Mouse (Mus musculus): ENCODE data around the gene Rpusd3.

Rpusd3 gene

GRCm38 (mm10) chr6:113419199-113419587, at the start of gene Rpusd3:
Gene Rpusd3 (minus strand): TSS chr6:113419340.
- DNase-seq (ENCODE audit: low spot score in 2 of 2): peak; percentile 92 to 98

DNA sequence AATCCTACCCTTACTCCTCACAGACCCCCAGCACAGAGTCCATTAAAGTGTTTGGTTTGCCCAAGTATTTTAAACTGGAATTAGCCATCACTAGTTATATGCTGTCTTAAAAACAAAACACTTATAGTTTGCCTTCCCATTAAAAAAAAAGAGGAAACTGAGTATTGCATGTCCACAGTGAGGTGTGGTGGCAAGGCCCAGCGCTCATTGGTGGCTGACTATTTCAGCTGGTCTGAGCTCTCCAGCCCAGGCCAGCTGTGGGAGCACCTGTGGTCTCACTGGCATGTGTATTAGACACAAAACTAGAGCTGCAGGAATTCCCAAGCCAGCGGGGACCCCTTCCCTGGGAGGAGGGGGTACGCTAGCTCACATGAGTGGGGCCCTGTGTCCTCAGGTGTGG, 49.4 kb upstream of the Rpusd3 start:
- DNase-seq (ENCODE audit: low spot score in 2 of 2): no peak

DNA sequence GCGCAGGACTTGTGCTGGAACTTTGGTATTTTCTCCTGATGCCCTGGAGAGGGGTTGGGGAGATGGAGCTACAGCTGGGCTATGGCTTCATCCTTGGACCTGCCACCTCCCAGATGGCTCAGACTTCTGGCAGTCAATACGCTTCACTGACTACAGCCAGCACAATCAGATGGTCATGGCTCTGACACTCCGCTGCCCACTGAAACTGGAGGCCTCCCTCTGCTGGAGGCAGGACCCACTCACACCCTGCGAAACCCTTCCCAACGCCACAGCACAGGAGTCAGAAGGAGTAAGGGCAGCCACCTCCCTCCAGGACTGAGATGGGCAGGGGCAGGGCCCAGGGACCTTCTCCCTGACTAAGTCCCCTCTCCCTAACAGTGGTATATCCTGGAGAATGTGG, 46.5 kb upstream of the Rpusd3 start:
- no peak for DNase-seq (ENCODE audit: low spot score in 2 of 2)

DNA sequence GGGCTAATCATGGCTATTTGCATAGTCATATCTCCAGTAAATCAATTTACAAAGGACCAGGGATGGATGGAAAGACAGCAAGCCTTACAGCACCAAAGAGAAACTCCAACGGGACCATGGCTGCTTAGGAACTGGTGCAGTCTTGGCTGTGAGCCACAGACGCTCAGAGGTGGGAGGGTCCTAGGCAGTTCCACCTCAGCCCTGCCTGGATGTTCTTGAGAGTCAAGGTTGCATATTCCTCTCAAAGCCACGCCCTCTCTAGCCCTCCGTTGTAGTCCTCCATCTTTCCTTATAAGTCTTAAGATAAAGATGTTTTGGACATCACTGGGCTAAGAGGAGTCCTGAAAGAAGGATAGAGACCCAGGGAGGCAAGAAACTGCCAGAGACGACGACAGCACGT, 44.9 kb upstream of the Rpusd3 start:
- no peak for DNase-seq (ENCODE audit: low spot score in 2 of 2)

- no peak for DNase-seq (ENCODE audit: low spot score in 2 of 2)
Measured at GRCm38 (mm10) chr6:113458635-113459034, 39.5 kb upstream of the Rpusd3 start.

GRCm38 (mm10) chr6:113457952-113458534, 38.9 kb upstream of the Rpusd3 start, which contains the start of gene Il17re:
Gene Il17re (plus strand): TSS chr6:113458484.
- no peak for DNase-seq (ENCODE audit: low spot score in 2 of 2)

- DNase-seq (ENCODE audit: low spot score in 2 of 2): no peak
Measured at GRCm38 (mm10) chr6:113455007-113455406, 35.9 kb upstream of the Rpusd3 start.

- no peak for DNase-seq (ENCODE audit: low spot score in 2 of 2)
Measured at GRCm38 (mm10) chr6:113451839-113452238, 32.7 kb upstream of the Rpusd3 start.

DNA sequence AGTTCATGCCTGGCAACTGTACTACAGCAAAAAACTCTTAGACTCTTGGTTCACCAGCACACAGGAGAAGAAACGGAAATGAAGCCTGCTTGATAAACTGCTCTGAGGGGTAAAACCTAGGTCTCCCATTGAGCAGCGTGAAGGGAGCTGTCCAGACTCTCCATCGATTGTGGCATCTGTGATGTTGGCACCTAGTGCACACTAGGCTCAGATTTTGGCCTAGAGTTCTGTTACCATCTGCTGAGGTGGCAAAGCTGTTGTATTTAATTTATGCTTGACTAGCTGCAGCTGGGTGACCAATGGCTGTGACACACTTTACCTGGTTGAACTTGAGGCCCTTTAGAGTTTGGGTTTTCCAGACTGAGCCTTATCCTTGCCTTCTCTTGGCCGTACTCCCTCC, 28.5 kb upstream of the Rpusd3 start:
- DNase-seq (ENCODE audit: low spot score in 2 of 2): no peak

DNA sequence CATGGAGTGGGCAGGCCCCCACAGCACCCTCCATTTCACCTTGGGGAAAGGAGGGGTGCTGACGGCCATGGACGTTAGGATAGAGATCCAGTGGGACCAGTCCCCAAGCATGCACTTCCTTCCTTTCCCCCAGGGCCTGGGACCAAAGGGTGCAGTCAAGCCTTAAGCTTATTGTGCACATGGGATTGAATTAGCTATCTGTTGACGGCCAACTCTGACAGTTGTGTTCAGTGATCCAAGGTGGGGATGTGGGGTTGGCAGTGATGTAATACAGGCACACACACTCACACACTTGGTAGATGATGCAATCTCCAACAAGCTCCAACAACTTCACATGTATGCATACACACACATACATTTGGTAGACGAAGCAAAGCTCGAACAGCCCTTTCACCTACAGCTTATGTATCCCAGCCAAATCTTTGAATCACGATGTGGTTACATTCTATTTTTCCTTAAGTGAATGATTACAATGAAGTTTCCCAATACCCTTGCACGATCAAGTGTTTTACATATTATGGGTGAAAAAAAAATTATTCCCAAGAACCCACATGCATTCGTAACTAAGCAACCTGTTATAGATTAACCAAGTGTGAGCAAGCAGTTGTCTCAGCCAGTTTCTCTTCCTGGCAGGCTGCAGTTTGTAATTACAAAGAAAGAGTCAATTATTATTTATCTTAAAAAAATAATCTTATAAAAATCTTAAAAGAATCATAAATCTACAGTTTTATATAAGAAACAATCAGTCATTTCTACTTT, 25.2 kb upstream of the Rpusd3 start:
- DNase-seq (ENCODE audit: low spot score in 2 of 2): no peak

- DNase-seq (ENCODE audit: low spot score in 2 of 2): no peak
Measured at GRCm38 (mm10) chr6:113443091-113443490, 24.0 kb upstream of the Rpusd3 start.

DNA sequence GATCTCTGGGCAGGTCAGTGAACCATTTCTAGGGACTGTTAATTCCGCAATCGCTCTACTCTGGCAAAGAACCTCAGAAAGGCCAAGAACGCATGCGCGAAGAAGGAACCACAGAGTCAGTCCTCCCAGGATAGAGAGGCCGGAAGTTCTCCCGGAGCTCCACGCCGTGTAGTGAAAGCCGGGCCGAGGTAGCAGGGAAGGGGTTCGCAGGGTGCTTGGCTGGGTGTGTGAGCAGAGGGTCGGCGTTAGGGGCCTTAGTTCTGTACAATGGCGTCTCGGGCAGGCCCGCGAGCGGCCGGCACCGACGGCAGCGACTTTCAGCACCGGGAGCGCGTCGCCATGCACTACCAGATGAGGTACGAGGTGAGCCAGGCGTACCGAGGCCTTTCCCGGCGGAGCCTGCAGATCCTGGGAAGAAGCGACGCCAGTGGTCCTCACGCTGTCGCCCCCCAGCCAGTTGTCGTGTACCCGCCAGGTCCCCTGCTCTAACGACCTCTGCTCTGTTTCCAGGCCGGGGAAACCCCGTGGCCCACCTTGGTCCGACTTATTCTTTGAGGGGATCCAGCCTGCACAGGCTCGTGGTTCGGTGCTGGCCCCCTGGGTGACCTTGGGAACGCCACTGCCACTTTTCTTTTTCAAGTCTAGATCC, 23.4 kb upstream of the Rpusd3 start, which contains the start of gene Jagn1:
Gene Jagn1 (plus strand): TSS at position 128 of the 649 bp plus-strand sequence.
- DNase-seq (ENCODE audit: low spot score in 2 of 2): peak; percentile 78 to 80

DNA sequence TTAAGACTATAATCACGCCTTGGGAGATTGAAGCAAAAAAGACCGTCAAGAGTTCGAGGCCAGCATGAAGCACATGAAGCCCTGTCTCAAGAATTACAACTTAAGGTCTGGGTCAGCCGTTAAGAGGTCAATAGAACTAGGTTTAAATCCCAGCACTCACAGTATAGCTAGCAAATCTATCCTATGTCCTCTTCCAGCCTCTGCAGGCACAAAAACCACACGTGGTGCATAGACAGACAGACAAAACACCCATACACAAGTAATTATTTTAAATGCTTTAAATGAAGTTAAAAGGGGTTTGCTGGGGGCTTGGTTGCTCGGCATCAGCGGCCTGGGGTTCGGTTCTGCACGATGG, 22.9 kb upstream of the Rpusd3 start:
- no peak for DNase-seq (ENCODE audit: low spot score in 2 of 2)

DNA sequence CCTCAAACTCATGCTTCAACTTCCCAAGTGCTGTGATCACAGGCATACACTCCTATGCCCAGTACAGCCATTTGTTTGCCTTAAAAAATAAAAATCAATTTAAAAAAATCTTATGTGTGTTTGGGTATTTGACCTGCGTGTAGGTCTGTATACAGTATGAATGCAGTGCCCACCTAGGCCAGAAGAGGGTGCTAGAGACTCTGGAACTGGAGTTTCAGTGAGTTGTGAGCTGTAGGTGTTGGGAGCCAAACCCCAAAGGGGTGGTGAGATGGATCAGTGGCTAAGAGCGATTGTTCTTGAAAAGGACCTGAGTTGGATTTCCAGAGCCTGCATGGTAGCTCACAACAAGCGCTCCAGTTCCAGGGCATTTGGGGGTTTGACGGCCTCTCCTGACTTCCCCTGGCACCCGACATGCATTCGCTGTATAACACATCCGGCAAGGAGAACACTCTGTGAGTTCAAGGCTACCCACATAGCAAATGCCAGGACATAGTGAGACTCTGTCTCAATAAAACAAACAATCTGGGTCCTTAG, 22.1 kb upstream of the Rpusd3 start:
- DNase-seq (ENCODE audit: low spot score in 2 of 2): peak in 1 of 2 experiments; percentile 56

- no peak for DNase-seq (ENCODE audit: low spot score in 2 of 2)
Measured at GRCm38 (mm10) chr6:113440686-113441085, 21.5 kb upstream of the Rpusd3 start.

GRCm38 (mm10) chr6:113438721-113439430, 19.7 kb upstream of the Rpusd3 start:
- DNase-seq (ENCODE audit: low spot score in 2 of 2): no peak

- no peak for DNase-seq (ENCODE audit: low spot score in 2 of 2)
Measured at GRCm38 (mm10) chr6:113437135-113437534, 18.0 kb upstream of the Rpusd3 start.

DNA sequence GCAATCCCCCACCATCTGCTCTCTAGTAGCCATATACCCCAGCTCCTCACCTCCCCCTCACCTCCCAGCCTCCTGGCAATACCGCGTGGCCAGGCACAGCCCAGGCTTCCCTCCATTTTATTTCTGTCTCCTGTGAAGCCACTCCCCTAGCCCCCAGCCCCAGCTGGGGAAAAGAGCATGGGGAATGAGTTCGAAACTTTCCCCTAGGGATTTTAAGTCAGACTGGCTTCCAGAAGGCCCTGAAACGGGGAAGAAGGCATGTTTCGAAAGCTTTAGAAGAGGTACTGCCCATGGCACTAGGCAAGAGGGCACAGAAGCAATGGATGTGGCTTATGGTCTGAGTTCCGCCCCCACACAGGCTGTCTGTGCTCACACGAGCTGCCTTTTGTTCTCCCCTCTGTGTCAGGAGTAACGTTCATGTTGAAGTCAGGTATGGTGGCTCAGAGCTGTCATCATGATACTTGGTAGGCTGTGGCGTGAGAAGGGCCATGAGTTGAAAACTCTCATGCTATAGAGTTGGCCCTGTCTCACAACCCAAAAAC, 16.6 kb upstream of the Rpusd3 start, which contains the start of gene Cidec:
Gene Cidec (minus strand): TSS at position 97 of the 542 bp plus-strand sequence.
- DNase-seq (ENCODE audit: low spot score in 2 of 2): no peak

- DNase-seq (ENCODE audit: low spot score in 2 of 2): no peak
Measured at GRCm38 (mm10) chr6:113434691-113435090, 15.6 kb upstream of the Rpusd3 start.

DNA sequence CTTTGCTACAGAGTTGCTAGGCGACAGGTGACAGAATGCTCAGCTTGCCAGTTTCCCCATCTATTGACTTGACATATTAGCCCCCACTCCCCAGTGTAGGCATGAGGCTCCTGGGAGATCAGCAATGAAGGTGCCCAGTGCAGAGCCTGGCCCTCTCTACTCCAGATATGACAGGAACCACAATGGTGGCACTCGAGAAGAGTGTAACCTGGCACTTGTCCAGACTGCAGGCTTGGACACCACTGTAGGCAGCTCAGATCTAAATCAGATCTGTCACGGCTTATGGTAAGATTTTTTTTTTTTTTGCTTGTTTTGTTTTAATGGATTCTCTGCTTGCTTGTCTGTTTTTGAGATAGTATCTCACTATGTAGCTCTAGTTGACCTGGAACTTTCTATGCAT, 14.5 kb upstream of the Rpusd3 start:
- no peak for DNase-seq (ENCODE audit: low spot score in 2 of 2)

GRCm38 (mm10) chr6:113431801-113432200, 12.7 kb upstream of the Rpusd3 start:
- DNase-seq (ENCODE audit: low spot score in 2 of 2): no peak

GRCm38 (mm10) chr6:113430846-113431245, 11.7 kb upstream of the Rpusd3 start:
- no peak for DNase-seq (ENCODE audit: low spot score in 2 of 2)
